Mouse (Mus musculus): ENCODE results near the gene Tsc2.
A peak's percentile ranks its signal among the peaks of the same experiment; 100 is the strongest.

The Tsc2 gene

GRCm38 (mm10) chr17:24647493-24647892 is 15.1 kb upstream of the Tsc2 start:
- DNase-seq (ENCODE audit: low spot score in 2 of 2) = no peak

DNA sequence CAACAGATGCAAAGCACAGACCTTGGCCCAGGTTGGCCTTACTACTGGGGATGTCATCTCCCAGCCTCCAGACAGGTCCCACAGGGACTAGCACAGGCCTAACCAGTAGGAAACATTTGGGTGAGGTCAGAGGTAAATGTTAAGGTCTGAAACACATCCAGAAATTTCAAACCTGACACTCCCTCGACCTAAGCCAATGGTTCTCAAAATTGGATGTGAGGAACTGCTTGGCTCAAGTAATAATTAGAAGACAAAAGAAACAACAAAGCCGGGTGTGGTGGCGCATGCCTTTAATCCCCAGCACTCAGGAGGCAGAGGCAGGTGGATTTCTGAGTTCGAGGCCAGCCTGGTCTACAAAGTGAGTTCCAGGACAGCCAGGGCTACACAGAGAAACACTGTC is 14.0 kb upstream of the Tsc2 start:
- DNase-seq (ENCODE audit: low spot score in 2 of 2) = no peak

DNA sequence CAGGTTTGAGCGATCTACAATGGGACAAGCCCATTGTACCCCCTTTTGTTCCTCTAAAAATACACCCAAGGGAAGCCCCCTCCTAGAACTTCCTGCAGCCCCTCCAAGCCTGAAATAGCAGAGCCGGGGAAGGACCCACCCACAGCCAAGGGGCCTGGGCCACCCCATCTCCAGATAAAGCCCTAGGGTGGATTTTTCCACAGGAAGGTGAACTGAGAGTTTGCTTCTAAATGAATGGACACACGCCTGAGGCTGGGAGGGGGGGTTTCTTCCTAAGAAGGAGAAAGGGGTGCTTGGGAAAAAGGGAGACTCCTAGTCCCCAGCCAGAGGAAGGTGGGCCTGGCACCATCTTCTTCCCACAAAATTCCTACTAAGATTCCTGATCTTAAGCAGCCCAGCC is 13.5 kb upstream of the Tsc2 start:
- DNase-seq (ENCODE audit: low spot score in 2 of 2) = no peak

DNA sequence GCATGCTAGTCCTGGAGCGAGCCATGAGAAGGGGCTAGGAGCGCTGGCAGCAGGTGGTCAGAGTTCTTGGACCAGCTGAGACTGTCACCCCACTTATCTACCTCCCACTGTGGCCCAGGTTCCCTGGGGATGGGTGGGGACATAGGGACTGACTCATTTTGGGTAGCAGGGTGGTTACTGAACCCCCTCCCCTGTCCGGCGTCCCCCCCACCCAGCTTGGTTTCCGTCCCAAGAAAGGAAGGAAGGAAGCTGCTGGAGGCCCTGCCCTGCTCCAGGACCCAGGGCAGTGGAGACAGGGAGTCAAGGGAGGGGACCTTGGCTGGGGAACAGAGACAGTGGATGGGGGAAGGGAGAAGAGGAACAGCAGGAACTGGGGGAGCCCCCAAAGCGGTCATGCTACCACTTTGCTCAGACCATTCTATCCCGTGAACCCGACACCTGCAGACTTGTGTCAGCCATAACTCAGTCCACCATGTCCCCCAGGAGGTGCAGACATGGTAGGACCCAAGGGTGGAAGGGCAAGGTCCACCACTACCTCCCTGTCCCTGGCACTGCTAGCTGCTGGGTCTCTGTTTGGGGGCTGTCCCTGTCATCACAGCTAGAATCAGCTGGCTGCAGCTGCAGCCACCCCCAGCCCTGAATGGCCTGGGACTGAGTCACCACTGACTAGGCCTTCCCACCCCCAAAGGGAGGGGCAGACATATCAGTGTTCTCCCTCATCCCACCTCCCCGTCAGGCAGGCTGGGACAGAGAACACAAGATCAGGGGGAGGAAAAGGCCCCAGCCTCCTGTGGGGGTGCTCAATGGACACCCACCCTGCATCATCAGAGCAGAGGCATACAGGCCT is 12.7 kb upstream of the Tsc2 start:
- no peak for DNase-seq (ENCODE audit: low spot score in 2 of 2)

DNA sequence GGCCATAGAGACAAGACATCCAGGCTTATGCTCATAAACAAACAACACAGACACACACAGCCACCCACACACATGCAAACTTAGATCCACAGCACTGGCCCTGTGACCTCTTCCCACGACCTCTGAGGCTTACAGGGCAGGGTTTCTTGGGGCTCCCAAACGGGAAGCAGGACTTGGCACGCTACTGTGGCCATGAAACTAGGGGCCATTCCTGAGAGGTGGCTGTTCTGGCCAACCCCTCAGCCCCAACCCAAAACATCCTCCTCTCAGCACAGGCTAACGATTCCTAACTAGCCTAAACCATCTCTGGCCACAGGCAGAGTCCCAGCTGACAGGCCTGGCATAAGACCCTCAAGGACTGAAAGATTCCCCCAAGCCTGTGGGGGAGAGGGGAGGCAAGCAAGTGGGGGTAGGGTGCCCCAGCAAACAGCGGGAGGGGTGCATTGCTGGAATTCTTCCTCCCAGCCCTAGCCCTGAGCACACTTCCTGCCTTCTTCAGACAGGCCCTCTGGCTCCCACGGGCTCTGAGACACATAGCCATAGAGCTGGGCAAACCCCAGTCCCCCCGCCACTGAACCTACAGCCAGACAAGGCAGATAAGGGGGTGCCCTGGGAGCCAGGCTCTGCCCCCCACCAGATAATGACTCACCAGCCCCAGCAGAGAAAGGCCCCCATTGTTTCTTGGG is 11.7 kb upstream of the Tsc2 start:
- no peak for DNase-seq (ENCODE audit: low spot score in 2 of 2)

- DNase-seq (ENCODE audit: low spot score in 2 of 2) = no peak
These were observed 10.4 kb upstream of the Tsc2 start for GRCm38 (mm10) chr17:24642791-24643343.

DNA sequence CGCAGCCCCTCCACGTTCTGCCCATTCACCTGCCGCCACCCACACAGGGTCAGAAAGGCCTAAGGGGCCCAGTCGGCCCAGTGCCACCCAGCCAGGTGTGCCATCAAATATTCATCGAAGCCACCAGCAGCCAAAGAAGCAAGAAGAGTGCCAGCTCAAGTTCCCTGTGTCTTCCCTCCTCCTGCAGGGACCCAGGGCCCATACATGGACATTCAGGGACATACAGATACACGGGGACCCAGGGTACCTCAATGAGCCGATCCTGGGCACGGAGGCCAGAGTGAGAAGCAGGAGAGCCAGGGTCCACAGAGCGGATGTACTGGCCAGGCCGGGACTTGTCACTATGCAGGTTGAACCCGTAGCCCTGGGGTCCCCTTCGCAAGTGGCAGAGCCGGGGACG is 9.5 kb upstream of the Tsc2 start:
- DNase-seq (ENCODE audit: low spot score in 2 of 2) = no peak

GRCm38 (mm10) chr17:24640581-24640980 is 8.2 kb upstream of the Tsc2 start:
- no peak for DNase-seq (ENCODE audit: low spot score in 2 of 2)

GRCm38 (mm10) chr17:24640119-24640518 is 7.7 kb upstream of the Tsc2 start:
- DNase-seq (ENCODE audit: low spot score in 2 of 2) = no peak

DNA sequence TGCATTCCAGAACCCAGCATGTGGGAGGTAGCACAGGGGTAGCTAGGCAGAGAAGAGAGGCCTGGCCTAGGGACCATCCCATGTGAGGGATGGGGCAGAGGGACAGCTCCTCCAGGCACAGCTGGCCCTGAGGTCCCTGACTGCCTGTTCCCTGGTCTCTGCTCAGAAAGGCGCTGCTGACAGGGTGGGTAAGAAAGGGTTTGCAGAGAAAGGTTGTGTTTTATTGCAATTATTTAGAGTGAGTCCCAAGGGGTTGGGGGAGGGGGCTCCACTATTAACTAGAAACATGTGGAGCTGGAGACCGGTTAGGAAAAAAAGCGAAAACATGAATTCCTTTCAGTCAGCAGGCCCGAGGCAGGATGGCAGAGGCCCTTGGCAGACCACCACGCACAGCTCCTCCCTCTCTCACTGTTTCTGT is 7.2 kb upstream of the Tsc2 start:
- no peak for DNase-seq (ENCODE audit: low spot score in 2 of 2)

DNA sequence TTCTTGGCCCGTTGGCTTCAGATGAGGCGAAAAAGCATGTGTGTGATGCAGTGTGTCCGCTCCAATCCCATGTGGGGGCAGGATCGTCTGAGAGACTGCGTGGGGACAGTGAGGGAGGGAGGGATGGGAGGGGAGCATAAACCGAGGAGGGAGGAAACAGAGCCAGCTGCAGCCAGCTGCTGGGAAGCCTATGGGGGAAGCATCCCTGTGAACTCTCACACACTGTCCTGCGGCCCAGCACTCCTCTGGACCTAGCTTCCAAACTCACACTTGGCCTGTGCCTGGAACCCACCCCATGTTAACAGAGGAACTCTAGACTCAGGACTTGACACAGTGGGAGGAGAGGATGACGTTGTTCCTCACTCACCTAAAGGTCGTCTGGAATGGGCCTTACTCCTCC is 6.4 kb upstream of the Tsc2 start:
- no peak for DNase-seq (ENCODE audit: low spot score in 2 of 2)

GRCm38 (mm10) chr17:24638214-24638613 is 5.8 kb upstream of the Tsc2 start:
- no peak for DNase-seq (ENCODE audit: low spot score in 2 of 2)

GRCm38 (mm10) chr17:24636781-24637481 is 4.5 kb upstream of the Tsc2 start:
- DNase-seq (ENCODE audit: low spot score in 2 of 2) = no peak

DNA sequence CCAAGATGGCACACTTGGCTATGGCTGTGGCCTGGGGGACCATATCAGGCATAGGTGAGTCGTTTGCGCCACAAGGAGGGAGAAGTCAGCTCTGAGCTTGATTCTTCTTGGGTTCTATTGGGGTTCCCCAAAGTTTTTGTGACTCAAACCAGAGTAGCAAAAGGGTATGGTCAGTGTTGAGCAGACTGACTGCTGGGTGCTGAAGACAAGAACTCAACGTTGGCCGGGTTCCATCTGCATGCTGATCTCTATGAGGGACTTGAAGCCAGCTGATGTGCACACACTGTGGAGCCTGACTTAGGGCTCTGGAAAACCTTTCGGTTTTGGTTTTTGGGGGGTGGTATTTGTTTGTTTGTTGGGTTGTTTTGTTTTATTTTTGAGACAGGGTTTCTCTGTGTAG is 3.3 kb upstream of the Tsc2 start:
- DNase-seq (ENCODE audit: low spot score in 2 of 2) = no peak

DNA sequence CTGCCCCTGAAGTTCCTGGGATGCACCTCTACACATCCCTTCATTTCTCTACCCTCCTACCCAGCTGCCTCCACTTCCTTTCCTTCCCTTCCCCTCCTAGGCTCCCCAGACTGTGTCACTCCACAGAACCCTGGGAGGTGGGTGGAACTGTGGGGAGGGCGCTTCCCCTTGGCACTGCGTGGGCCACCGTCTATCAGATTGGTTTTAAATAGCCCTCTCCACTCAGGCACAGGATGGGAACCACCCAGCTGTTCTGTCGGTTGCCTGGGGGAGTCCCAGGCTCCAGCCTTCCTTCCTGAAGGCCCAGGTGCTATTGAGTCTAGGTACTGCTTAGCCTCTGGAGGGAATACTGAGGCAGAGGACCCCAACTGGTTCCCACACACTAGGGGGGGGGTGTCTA is 2.6 kb upstream of the Tsc2 start:
- DNase-seq (ENCODE audit: low spot score in 2 of 2) = no peak

DNA sequence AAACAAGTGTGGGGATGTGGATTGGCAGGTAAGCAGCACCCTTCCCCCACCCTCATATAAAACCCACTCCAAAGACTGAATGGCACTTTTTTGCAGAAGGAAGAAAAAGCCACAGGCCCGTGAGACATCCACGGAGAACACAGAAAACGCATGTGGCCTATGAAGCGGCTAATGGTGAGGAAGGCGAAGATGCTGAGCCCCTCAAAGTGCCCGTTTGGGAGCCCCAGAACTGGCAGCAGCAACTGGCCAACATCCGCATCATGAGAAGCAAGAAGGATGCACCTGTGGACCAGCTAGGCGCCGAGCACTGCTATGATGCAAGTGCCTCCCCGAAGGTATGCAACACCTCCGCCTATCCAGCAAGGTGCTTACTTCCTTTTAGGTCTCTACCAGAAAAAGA is 1.4 kb upstream of the Tsc2 start:
- no peak for DNase-seq (ENCODE audit: low spot score in 2 of 2)

DNA sequence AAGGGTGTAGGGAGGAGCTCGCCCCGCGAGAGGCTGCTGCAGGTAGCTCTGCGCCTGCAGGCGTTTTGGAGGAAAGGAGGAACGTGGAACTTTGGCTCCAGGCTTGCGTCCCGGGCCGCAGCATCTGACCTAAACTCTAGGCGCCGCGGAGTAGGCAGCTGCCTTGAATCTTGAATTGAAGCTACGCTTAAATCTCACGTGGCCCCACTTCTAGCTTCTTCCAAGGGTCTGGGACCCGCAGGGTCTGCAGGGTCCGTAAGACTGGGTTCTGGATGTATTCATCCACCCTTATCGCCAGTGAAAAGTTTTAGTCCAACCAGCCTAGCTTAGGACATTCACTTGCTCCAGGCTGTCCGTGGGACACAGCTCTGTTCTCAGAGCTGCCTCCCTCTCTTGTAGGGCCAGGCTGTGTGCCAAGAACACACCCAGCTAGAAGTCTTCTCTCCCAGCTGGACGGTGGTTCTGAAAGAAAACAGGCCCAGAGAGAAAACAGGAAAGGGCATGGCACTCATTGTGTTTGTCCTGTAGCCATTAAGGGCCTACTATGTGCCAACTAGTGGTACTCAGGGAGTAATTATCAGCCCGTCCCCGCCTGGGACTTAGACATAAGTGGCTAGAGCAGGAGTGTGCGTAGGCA is 501 bp upstream of the Tsc2 start:
- DNase-seq (ENCODE audit: low spot score in 2 of 2) = no peak

- no peak for DNase-seq (ENCODE audit: low spot score in 2 of 2)
These were observed 2.4 kb downstream of the Tsc2 start for GRCm38 (mm10) chr17:24630072-24630471.

DNA sequence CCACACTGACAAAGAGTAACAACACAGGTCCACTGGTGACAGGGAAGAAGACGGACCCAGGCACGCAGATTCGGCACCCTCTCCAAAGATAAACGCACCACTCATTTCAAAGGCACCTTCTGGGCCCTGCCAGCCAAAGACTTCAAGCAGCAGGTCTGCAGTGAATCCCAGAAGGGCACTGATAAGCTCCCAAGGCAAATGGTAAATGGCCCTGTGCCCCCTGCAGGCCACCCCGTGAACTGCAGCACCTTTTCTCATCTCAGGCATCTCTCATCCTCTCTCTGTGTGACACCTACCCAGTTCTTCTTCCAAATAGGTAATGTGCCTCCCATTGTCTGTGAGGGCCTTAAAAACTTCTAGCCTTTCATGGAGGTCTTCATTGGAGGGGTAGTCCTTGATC is 3.8 kb downstream of the Tsc2 start:
- peak; percentile 37 to 74 for DNase-seq (ENCODE audit: low spot score in 2 of 2)

GRCm38 (mm10) chr17:24625472-24625871 is 7.0 kb downstream of the Tsc2 start:
- no peak for DNase-seq (ENCODE audit: low spot score in 2 of 2)

DNA sequence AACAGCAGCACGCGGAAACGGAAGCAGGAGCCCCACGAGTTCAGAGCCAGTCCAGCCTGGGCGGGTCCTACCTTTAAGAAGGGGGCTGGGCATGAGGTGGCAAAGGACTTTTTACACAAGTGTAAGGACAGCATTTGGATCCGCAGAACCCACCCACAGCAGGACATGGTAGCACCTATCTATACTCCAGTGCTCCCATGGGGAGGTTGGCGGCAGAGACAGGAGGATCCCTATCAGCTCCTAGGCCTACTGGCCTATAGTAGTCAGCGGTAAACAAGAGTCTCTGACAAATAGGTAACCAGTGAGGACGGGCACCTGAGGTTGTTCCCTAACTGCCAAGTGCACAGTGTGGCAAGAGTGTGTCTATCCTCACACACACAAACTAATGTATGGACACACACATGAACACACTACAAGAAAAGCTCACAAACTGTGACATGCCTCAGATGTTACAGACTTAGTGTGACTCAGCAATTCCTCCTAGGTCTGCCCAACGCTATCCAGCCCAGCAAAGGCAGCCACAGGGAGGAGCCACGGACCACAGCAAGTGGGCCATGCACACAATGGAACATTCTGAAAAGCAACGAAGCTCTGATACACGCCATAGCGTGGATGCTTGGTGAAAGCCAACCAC is 14.8 kb downstream of the Tsc2 start:
- DNase-seq (ENCODE audit: low spot score in 2 of 2) = no peak

GRCm38 (mm10) chr17:24610711-24611110 is 21.7 kb downstream of the Tsc2 start:
- DNase-seq (ENCODE audit: low spot score in 2 of 2) = no peak
